Mouse (Mus musculus) E14TG2a.4 (cell line): Measurements from ENCODE around the gene 4930426L09Rik.

Experiments used
- CTCF ChIP-seq: conservative IDR thresholded peaks from 2 replicates; pipeline ENCODE4 v1.5.1; 2014; ENCODE audit warnings: low read length
- NANOG ChIP-seq: IDR thresholded peaks from 2 replicates; pipeline ENCODE4 v1.6.1; 2014; ENCODE audit warnings: borderline replicate concordance, low read length, mixed read lengths
- POU5F1 ChIP-seq: IDR thresholded peaks from 2 replicates; pipeline ENCODE4 v1.6.1; 2014; ENCODE audit warnings: low read length, borderline replicate concordance

- TF ChIP-seq POU5F1 (no peak), CTCF (no peak), NANOG (peak; percentile 49; the same call in 1 of the 2 replicates)
Observed at GRCm38 (mm10) chr2:19018034-19018433, 19.9 kb downstream of the 4930426L09Rik start.
